Mouse (Mus musculus) myocyte (in vitro differentiated cells): ENCODE measurements around the gene Sstr4. TPM values are rescaled to one million over a fixed set of nuclear protein-coding genes. Genes with fewer than 3 reads are reported as not detected.

Source experiments
- H3K27me3 ChIP-seq: one replicate; pipeline ENCODE4 v1.6.1; 2011; ENCODE audit not compliant: control insufficient read depth, insufficient read depth, insufficient read length
- H3K36me3 ChIP-seq: one replicate; pipeline ENCODE4 v1.6.1; 2011; ENCODE audit not compliant: control insufficient read depth, insufficient read depth
- H3K4me2 ChIP-seq: one replicate; pipeline ENCODE4 v1.6.1; 2011; ENCODE audit warnings: low read depth, control low read depth
- H3K4me3 ChIP-seq: one replicate; pipeline ENCODE4 v1.5.1; 2011; ENCODE audit warnings: mild to moderate bottlenecking, control low read depth, moderate library complexity
- H3K79me2 ChIP-seq: one replicate; pipeline ENCODE4 v1.6.1; 2011; ENCODE audit not compliant: control insufficient read depth, insufficient read depth
- H3ac ChIP-seq: one replicate; pipeline ENCODE4 v1.6.1; 2011; ENCODE audit not compliant: control insufficient read depth, insufficient read length
- CEBPB ChIP-seq: IDR thresholded peaks from 2 replicates; pipeline ENCODE4 v1.6.1; 2011; ENCODE audit warnings: mild to moderate bottlenecking, moderate library complexity; ENCODE audit not compliant: poor library complexity, insufficient read depth, severe bottlenecking
- E2F4 ChIP-seq: IDR thresholded peaks from one replicate; pipeline ENCODE4 v1.6.1; 2011; ENCODE audit warnings: mild to moderate bottlenecking, control low read depth, moderate library complexity; ENCODE audit not compliant: insufficient read depth
- MAX ChIP-seq: IDR thresholded peaks from one replicate; pipeline ENCODE4 v1.6.1; 2011; ENCODE audit warnings: low read depth, mild to moderate bottlenecking, control low read depth
- MYOD1 ChIP-seq, 3 experiments: IDR thresholded peaks; one replicate each; pipeline ENCODE4 v1.6.1; 2011; ENCODE audit warnings: control low read depth in 2 of 3, low read depth in 2 of 3, mild to moderate bottlenecking in 2 of 3, moderate library complexity in 1 of 3; ENCODE audit not compliant: insufficient read length in 2 of 3, control insufficient read depth in 1 of 3
- MYOG ChIP-seq, 3 experiments: IDR thresholded peaks; one replicate each; pipeline ENCODE4 v1.6.1; 2011; ENCODE audit warnings: control low read depth in 2 of 3, low read depth in 2 of 3, mild to moderate bottlenecking in 2 of 3; ENCODE audit not compliant: insufficient read length in 2 of 3, control insufficient read depth in 1 of 3, insufficient read depth in 1 of 3
- POLR2A ChIP-seq: IDR thresholded peaks from one replicate; pipeline ENCODE4 v1.6.1; 2011; ENCODE audit warnings: low read depth, mild to moderate bottlenecking, control low read depth, moderate library complexity; ENCODE audit not compliant: insufficient read length
- POLR2AphosphoS2 ChIP-seq: IDR thresholded peaks from one replicate; pipeline ENCODE4 v1.6.1; 2011; ENCODE audit warnings: low read depth, control low read depth; ENCODE audit not compliant: insufficient read length
- REST ChIP-seq: IDR thresholded peaks from one replicate; pipeline ENCODE4 v1.6.1; 2011; ENCODE audit warnings: mild to moderate bottlenecking, control low read depth, moderate library complexity; ENCODE audit not compliant: insufficient read depth, insufficient read length
- SRF ChIP-seq: IDR thresholded peaks from one replicate; pipeline ENCODE4 v1.6.1; 2011; ENCODE audit warnings: low read depth; ENCODE audit not compliant: control insufficient read depth, insufficient read length
- TCF12 ChIP-seq: IDR thresholded peaks from one replicate; pipeline ENCODE4 v1.6.1; 2011; ENCODE audit warnings: mild to moderate bottlenecking, control low read depth; ENCODE audit not compliant: poor library complexity, insufficient read depth, severe bottlenecking
- TCF3 ChIP-seq: IDR thresholded peaks from one replicate; pipeline ENCODE4 v1.6.1; 2011; ENCODE audit warnings: low read depth, control low read depth; ENCODE audit not compliant: insufficient read length
- USF1 ChIP-seq: IDR thresholded peaks from one replicate; pipeline ENCODE4 v1.6.1; 2011; ENCODE audit warnings: low read depth, mild to moderate bottlenecking, control low read depth, moderate library complexity
- polyA plus RNA-seq: library from polyadenylated mRNA; unstranded; fragments of >200 nt; fragmentation: generic; extraction: Trizol; gene quantifications from one replicate; pipeline ENCODE4 v1.2.1, GENCODE M21; 2012; ENCODE audit warnings: missing spikeins

Gene Sstr4
- polyA plus RNA-seq, 1 experiment, result not detected

DNA sequence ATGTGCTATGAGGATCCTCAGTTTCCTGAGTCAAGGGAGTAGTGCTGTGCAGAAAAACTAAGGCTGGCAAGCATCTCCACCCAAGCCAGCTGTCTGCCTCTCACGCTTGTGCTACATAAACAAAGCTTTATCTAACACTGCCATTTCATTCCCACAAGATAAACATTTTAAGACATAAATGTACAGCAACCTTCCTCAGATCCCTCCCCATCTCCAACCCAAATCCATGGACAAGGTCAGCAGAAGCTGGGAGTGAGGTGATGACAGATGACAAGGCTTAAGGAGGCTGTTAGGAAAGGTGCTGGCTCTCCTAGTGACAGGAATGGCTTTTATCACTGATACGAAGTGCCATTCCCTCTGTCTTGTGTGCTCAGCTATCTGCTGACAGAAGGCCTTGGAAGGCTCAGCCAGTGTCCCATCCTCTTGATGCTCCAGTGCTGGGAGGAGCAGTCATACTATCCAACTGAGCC, 21.5 kb upstream of the Sstr4 start:
- Histone ChIP-seq H3K27me3 (no peaks in the 10 kb centered on the region), H3K36me3 (no peaks in the 10 kb centered on the region), H3K79me2 (no peaks in the 10 kb centered on the region), H3ac (no peak overlapping the region), H3K4me2 (no peak overlapping the region), H3K4me3 (no peak overlapping the region)
- TF ChIP-seq CEBPB, result no peak
- TF ChIP-seq MAX, result no peak
- no peak for TF ChIP-seq MYOG (IDR thresholded peaks at IDR 0.05; ENCODE audit: control insufficient read depth in 1 of 3, insufficient read depth in 1 of 3, insufficient read length in 2 of 3, low read depth in 2 of 3)
- TF ChIP-seq TCF3, result no peak
- TF ChIP-seq MYOD1 (IDR thresholded peaks at IDR 0.05; ENCODE audit: control insufficient read depth in 1 of 3, insufficient read length in 2 of 3, low read depth in 2 of 3), result no peak
- TF ChIP-seq SRF, result no peak
- no peak for TF ChIP-seq USF1

DNA sequence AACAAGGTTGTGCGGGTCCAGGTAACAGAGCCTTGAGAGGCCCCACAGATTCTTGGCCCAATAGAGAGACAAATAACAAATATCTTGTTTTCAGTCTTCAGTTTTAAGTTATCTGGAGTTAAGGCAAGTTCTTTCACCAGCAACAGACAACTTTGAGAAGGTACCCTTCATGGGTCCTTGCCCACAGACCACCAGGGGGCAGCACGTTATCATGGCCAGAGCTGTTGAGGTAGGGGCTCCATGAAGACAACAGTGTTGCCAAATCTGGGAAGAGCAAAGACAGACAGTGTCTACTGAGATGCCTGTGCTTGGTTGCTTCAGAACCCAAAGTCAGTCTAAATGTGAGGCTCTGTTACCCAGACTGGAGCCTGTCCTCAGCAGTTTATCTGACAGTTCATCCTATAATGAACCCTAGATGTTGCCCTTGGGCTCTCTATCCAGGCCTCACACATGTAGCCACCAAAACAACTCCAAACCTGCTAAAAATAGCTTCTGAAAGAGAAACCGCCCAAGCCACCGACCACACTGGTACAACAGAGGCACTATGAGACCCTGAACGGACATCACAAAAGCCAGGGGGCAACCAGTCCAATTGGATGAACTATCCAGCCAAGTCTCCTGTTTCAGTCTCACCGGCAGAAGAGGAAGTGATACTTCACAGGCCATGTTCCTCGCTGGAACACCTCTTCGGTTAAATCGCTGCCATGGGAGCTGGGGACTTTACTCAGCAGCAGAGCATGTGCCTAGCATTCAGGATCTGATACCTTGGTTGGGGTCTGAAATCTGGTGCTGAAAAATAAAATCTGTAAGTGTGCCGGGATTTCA, 19.6 kb upstream of the Sstr4 start:
- Histone ChIP-seq H3K4me3 (no peak overlapping the region), H3K4me2 (no peak overlapping the region), H3K79me2 (no peaks in the 10 kb centered on the region), H3K27me3 (no peaks in the 10 kb centered on the region), H3ac (no peak overlapping the region), H3K36me3 (no peaks in the 10 kb centered on the region)
- TF ChIP-seq MYOG (IDR thresholded peaks at IDR 0.05; ENCODE audit: control insufficient read depth in 1 of 3, insufficient read depth in 1 of 3, insufficient read length in 2 of 3, low read depth in 2 of 3) (no peak), REST (no peak), CEBPB (no peak), POLR2AphosphoS2 (no peak), USF1 (no peak), TCF12 (no peak), MYOD1 (IDR thresholded peaks at IDR 0.05; ENCODE audit: control insufficient read depth in 1 of 3, insufficient read length in 2 of 3, low read depth in 2 of 3) (no peak), E2F4 (no peak), POLR2A (no peak), TCF3 (no peak), SRF (no peak), MAX (no peak)

DNA sequence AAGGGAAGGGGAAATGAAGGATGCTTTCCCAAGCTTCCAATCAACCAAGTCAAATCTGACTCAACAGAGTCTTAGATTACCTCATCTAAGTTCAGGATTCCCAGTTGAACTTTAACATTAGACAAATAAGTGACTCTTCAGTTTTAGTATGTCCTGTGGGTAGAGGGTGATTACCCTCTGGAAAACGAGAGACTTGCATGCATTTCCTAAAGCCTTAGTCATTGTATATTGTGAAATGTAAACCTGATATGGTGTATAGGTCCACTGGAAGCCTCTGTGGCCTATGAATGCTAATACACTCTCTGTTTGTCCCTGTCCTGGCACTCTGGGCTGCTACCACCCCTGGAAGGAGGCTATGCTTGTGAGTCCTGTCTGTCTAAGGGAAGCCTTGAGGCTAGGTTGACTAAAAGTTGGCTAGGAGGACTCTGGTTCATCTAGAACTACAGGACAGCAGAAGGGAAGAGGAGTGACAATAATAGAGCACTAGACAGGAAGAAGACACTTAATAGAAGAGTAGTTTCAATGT, 16.3 kb upstream of the Sstr4 start:
- no peak overlapping the region for H3K4me3 ChIP-seq
- H3ac ChIP-seq, result no peak overlapping the region
- no peaks in the 10 kb centered on the region for H3K36me3 ChIP-seq
- H3K79me2 ChIP-seq, result no peaks in the 10 kb centered on the region
- H3K27me3 ChIP-seq, result no peaks in the 10 kb centered on the region
- no peak overlapping the region for H3K4me2 ChIP-seq
- TF ChIP-seq TCF12 (no peak), SRF (no peak), USF1 (no peak), MYOD1 (IDR thresholded peaks at IDR 0.05; ENCODE audit: control insufficient read depth in 1 of 3, insufficient read length in 2 of 3, low read depth in 2 of 3) (no peak), CEBPB (no peak), MAX (no peak), MYOG (IDR thresholded peaks at IDR 0.05; ENCODE audit: control insufficient read depth in 1 of 3, insufficient read depth in 1 of 3, insufficient read length in 2 of 3, low read depth in 2 of 3) (no peak), POLR2A (no peak), REST (no peak), TCF3 (no peak), POLR2AphosphoS2 (no peak), E2F4 (no peak)

DNA sequence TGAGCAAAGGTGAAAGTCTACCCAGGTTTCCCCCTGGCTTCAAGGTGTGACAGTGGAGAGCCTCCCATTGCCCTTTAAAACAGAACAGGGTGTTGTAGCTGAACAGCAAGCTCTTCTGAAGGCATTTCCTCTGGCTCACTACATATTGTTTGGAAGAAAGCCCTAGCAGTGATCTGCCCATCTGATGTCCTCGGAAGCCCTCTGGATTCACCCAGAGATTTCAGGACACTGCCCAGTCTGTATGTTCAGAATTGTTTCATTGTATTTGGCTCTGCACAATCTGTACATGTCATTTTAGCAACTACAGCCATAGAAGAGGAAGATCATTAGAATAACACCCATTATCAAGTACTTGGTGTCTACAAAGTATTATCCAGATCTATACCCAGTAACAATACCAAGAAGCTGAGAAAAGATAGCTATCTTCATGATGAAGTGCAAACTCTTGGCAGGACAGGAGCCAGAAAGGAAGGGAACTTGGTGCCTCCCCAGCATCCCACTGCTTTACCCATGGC, 15.2 kb upstream of the Sstr4 start:
- no peak overlapping the region for H3ac ChIP-seq
- no peaks in the 10 kb centered on the region for H3K79me2 ChIP-seq
- H3K4me3 ChIP-seq, result no peak overlapping the region
- no peaks in the 10 kb centered on the region for H3K27me3 ChIP-seq
- no peaks in the 10 kb centered on the region for H3K36me3 ChIP-seq
- H3K4me2 ChIP-seq, result no peak overlapping the region
- no peak for TF ChIP-seq SRF
- no peak for TF ChIP-seq MYOG (IDR thresholded peaks at IDR 0.05; ENCODE audit: control insufficient read depth in 1 of 3, insufficient read depth in 1 of 3, insufficient read length in 2 of 3, low read depth in 2 of 3)
- no peak for TF ChIP-seq CEBPB
